In genomic region chrX:106485101-106485651, GRCm38 (mm10) we compare ENCODE assay signal across 9 mouse cellular contexts. TPM values are rescaled to one million over a fixed set of nuclear protein-coding genes. Genes with fewer than 3 reads are reported as not detected.
DNase-seq lines count a peak whose midpoint lies in the region; ATAC-seq lines count a peak whose summit lies in the region.
"Had no signal": no experiment of that assay in that cellular context is flagged by ENCODE, and none has a peak within 500 bp of the region (broad histone marks: within the 10 kb centered on the region; RNA-seq: fewer than 3 reads in every experiment).

TSS of gene Fndc3c1 (minus strand) at chrX:106485401.

- no peaks in the 10 kb centered on the region for H3K9me3 ChIP-seq in forebrain, embryonic 11.5 days (ENCODE audit: control insufficient read depth, low read length)

- peak within 1 kb of the TSS; percentile 45 for H3K9ac ChIP-seq in forebrain, embryonic 11.5 days (ENCODE audit: low read length)

- 15% methylated on average over 33 of the region's 39 CpGs for WGBS in forebrain, embryonic 11.5 days

- H3K27me3 ChIP-seq in forebrain, embryonic 11.5 days (ENCODE audit: control insufficient read depth, insufficient read depth, low read length): peaks cover 3% of the 10 kb centered on the region; the same call in 1 of the 2 replicates

- no peak within 1 kb of the TSS for H3K27ac ChIP-seq in forebrain, embryonic 11.5 days (ENCODE audit: low read depth, low read length)

- no peaks in the 10 kb centered on the region for H3K4me1 ChIP-seq in forebrain, embryonic 11.5 days (replicated peaks; ENCODE audit: control insufficient read depth, insufficient read depth, low read length)

- ATAC-seq in forebrain, embryonic 11.5 days (replicated peaks; ENCODE audit: low FRiP score): peak; percentile 97

- peak; percentile 6 for DNase-seq in ovary, postnatal 36 days (ENCODE audit: low spot score)
- no peak for DNase-seq in ovary, postnatal 14 days (ENCODE audit: low spot score)
- DNase-seq in forebrain, embryonic 11.5 days (ENCODE audit: low spot score): peak; percentile 86
- DNase-seq in hindlimb bud, embryonic 11.5 days (ENCODE audit: extremely low spot score, low read depth, low spot score): peak; percentile 49
- peak; percentile 2 for DNase-seq in lung, postnatal 36 days
- peak; percentile 16 for DNase-seq in thymus, postnatal 4 days
- DNase-seq in ovary, adult 18-20 months (ENCODE audit: low spot score): no peak
- DNase-seq in layer of hippocampus, postnatal 14 days (ENCODE audit: low spot score in 2 of 2): no peak

- peak within 1 kb of the TSS; percentile 50 for H3K4me2 ChIP-seq in forebrain, embryonic 11.5 days (ENCODE audit: low read depth, low read length, severe bottlenecking)

- peak within 1 kb of the TSS; percentile 36 for H3K4me3 ChIP-seq in forebrain, embryonic 11.5 days (ENCODE audit: low read depth, low read length)

- H3K36me3 ChIP-seq in forebrain, embryonic 11.5 days (ENCODE audit: control insufficient read depth, insufficient read depth, low read length): no peaks in the 10 kb centered on the region

RNA-seq across cellular contexts. Expression of gene Fndc3c1, which starts in this region (rescaled TPM):
- polyA plus RNA-seq in forebrain, embryonic 11.5 days (2014; fragmentation: Nextera tagmentation; extraction: Ambion mirVana): 39.3 and 43.7 TPM in 2 replicates
- total RNA-seq in layer of hippocampus, postnatal 14 days (2021): not detected
- total RNA-seq: neutrophil, adult 5-6 weeks had no signal

Comparison
In these comparisons a context has a peak if more than half of its experiments do, and no peak if none do; other contexts are left out.
1. DNase-seq: peak in ovary, postnatal 36 days (single experiment), forebrain, embryonic 11.5 days (single experiment), hindlimb bud, embryonic 11.5 days (single experiment), lung, postnatal 36 days (single experiment) and thymus, postnatal 4 days (single experiment); none in ovary, postnatal 14 days (single experiment), ovary, adult 18-20 months (single experiment) and layer of hippocampus, postnatal 14 days (0 of 2).